22 mouse cellular contexts compared by ENCODE assay signal in the genomic region with DNA sequence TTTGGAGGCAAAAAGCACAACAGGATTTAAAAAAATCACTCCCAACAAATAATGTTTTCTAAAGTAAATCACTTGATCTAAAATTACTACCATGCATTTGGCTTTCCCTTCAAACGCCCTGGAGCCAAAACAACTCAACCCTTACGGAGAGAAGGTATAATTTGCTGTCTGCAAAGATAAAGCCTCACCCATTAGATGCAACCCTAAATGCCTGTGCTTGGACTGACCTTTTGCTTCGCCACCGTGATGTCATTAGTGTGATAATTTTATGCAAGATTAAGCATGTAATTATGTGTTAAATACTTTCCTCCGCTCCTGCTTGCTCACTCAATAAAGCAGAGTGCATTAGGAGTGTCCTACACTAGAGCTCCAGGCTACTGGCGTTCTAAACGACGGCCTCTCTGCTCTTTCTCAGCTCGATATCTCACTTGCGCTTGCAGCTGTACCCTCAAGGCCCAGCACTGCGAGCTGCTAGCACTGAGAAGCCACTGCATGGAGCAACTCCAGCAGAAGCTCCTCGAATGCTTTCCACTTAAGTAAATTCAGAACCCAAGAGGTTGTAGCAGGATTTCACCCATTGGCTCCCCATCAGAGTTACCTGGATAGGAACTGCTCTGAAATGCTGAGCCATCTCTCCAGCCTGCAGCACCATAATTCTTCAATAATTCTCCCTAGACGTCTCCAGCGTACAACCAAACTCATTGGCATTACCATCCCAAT.
DNase-seq lines count a peak whose midpoint lies in the region; ATAC-seq and TF ChIP-seq lines count a peak whose summit lies in the region.
"Had no signal": no experiment of that assay in that cellular context is flagged by ENCODE, and none has a peak within 500 bp of the region (broad histone marks: within the 10 kb centered on the region; RNA-seq: fewer than 3 reads in every experiment).

No protein-coding gene starts in this region.

- 50% methylated on average over 14 of the region's 14 CpGs for WGBS in forebrain, embryonic 12.5 days
- 68% methylated on average over 14 of the region's 14 CpGs for WGBS in forebrain, embryonic 10.5 days
- 59% methylated on average over 14 of the region's 14 CpGs for WGBS in midbrain, embryonic 13.5 days
- 62% methylated on average over 14 of the region's 14 CpGs for WGBS in midbrain, postnatal 0 days
- WGBS in hindbrain, embryonic 15.5 days: 49% methylated on average over 14 of the region's 14 CpGs

- H3K4me1 ChIP-seq in forebrain, embryonic 12.5 days: no peaks in the 10 kb centered on the region
- H3K4me1 ChIP-seq in forebrain, embryonic 10.5 days: 0 out of 2 replicates have a peak, but pooled peaks cover 4% of the 10 kb centered on the region
- H3K4me1 ChIP-seq in midbrain, embryonic 13.5 days (replicated peaks): 0 out of 2 replicates have a peak, but pooled peaks cover 5% of the 10 kb centered on the region
- no peaks in the 10 kb centered on the region for H3K4me1 ChIP-seq in midbrain, postnatal 0 days (ENCODE audit: insufficient read depth, low read length)
- H3K4me1 ChIP-seq in hindbrain, embryonic 15.5 days (replicated peaks): 0 out of 2 replicates have a peak, but pooled peaks cover 5% of the 10 kb centered on the region
- H3K4me1 ChIP-seq: embryonic facial prominence, embryonic 10.5 days; heart, embryonic 15.5 days; lung, embryonic 15.5 days; stomach, embryonic 15.5 days had no signal

- DNase-seq in forebrain, embryonic 10.5 days (ENCODE audit: extremely low spot score, low spot score): no peak
- DNase-seq in midbrain, postnatal 0 days (ENCODE audit: low spot score): no peak
- peak; percentile 58 for DNase-seq in retina, embryonic 14.5 days (ENCODE audit: low spot score)
- no peak for DNase-seq in layer of hippocampus, adult 8-10 months (ENCODE audit: low spot score in 2 of 2)
- no peak for DNase-seq in right cerebral cortex, postnatal 4 days
- DNase-seq: cerebellum, adult 8-10 months; gastrocnemius, postnatal 14 days; heart, adult 2 months; lung, postnatal 4 days; right cerebral cortex, postnatal 14 days; thymus, adult 2 months had no signal

- no peaks in the 10 kb centered on the region for H3K9me3 ChIP-seq in forebrain, embryonic 12.5 days
- H3K9me3 ChIP-seq in forebrain, embryonic 10.5 days: no peaks in the 10 kb centered on the region
- no peaks in the 10 kb centered on the region for H3K9me3 ChIP-seq in midbrain, embryonic 13.5 days
- H3K9me3 ChIP-seq in midbrain, postnatal 0 days (ENCODE audit: low read length): no peaks in the 10 kb centered on the region
- H3K9me3 ChIP-seq in hindbrain, embryonic 15.5 days: no peaks in the 10 kb centered on the region
- H3K9me3 ChIP-seq: embryonic facial prominence, embryonic 10.5 days; G1E; heart, embryonic 15.5 days; lung, embryonic 15.5 days; stomach, embryonic 15.5 days had no signal

- no peak overlapping the region for H3K4me2 ChIP-seq in forebrain, embryonic 12.5 days
- H3K4me2 ChIP-seq in midbrain, embryonic 13.5 days (replicated peaks): no peak overlapping the region
- H3K4me2 ChIP-seq in midbrain, postnatal 0 days (ENCODE audit: low read depth, low read length, poor library complexity, severe bottlenecking): no peak overlapping the region
- H3K4me2 ChIP-seq in hindbrain, embryonic 15.5 days: no peak overlapping the region
- H3K4me2 ChIP-seq: heart, embryonic 15.5 days; lung, embryonic 15.5 days; stomach, embryonic 15.5 days had no signal

- no peak overlapping the region for H3K9ac ChIP-seq in forebrain, embryonic 12.5 days
- H3K9ac ChIP-seq in midbrain, embryonic 13.5 days (replicated peaks): no peak overlapping the region
- H3K9ac ChIP-seq in midbrain, postnatal 0 days (replicated peaks; ENCODE audit: low read length, poor library complexity, severe bottlenecking): no peak overlapping the region
- no peak overlapping the region for H3K9ac ChIP-seq in hindbrain, embryonic 15.5 days
- H3K9ac ChIP-seq: heart, embryonic 15.5 days; liver, embryonic 14.5 days; lung, embryonic 15.5 days; stomach, embryonic 15.5 days had no signal

- H3K4me3 ChIP-seq in forebrain, embryonic 12.5 days (replicated peaks): no peak overlapping the region
- no peak overlapping the region for H3K4me3 ChIP-seq in forebrain, embryonic 10.5 days
- no peak overlapping the region for H3K4me3 ChIP-seq in midbrain, embryonic 13.5 days (replicated peaks)
- H3K4me3 ChIP-seq in midbrain, postnatal 0 days (ENCODE audit: low read depth, low read length): no peak overlapping the region
- no peak overlapping the region for H3K4me3 ChIP-seq in hindbrain, embryonic 15.5 days
- H3K4me3 ChIP-seq: embryonic facial prominence, embryonic 10.5 days; heart, adult 2 months; heart, embryonic 15.5 days; lung, embryonic 15.5 days; stomach, embryonic 15.5 days had no signal

- H3K27ac ChIP-seq in forebrain, embryonic 12.5 days: no peak overlapping the region
- H3K27ac ChIP-seq in forebrain, embryonic 10.5 days: no peak overlapping the region
- no peak overlapping the region for H3K27ac ChIP-seq in midbrain, embryonic 13.5 days
- no peak overlapping the region for H3K27ac ChIP-seq in midbrain, postnatal 0 days (ENCODE audit: low read depth, low read length)
- H3K27ac ChIP-seq in hindbrain, embryonic 15.5 days (replicated peaks): 0 out of 2 replicates have a peak overlapping the region, but pooled peaks have one; percentile 17
- H3K27ac ChIP-seq: embryonic facial prominence, embryonic 10.5 days; heart, adult 2 months; heart, embryonic 15.5 days; liver, embryonic 14.5 days; lung, embryonic 15.5 days; stomach, embryonic 15.5 days had no signal

- no peaks in the 10 kb centered on the region for H3K36me3 ChIP-seq in forebrain, embryonic 12.5 days (replicated peaks)
- no peaks in the 10 kb centered on the region for H3K36me3 ChIP-seq in forebrain, embryonic 10.5 days (replicated peaks)
- no peaks in the 10 kb centered on the region for H3K36me3 ChIP-seq in midbrain, embryonic 13.5 days
- H3K36me3 ChIP-seq in midbrain, postnatal 0 days (ENCODE audit: insufficient read depth, low read length): no peaks in the 10 kb centered on the region
- no peaks in the 10 kb centered on the region for H3K36me3 ChIP-seq in hindbrain, embryonic 15.5 days
- H3K36me3 ChIP-seq: embryonic facial prominence, embryonic 10.5 days; G1E; heart, embryonic 15.5 days; lung, embryonic 15.5 days; stomach, embryonic 15.5 days had no signal

- H3K27me3 ChIP-seq in forebrain, embryonic 12.5 days: no peaks in the 10 kb centered on the region
- no peaks in the 10 kb centered on the region for H3K27me3 ChIP-seq in forebrain, embryonic 10.5 days (ENCODE audit: poor library complexity, severe bottlenecking)
- no peaks in the 10 kb centered on the region for H3K27me3 ChIP-seq in midbrain, embryonic 13.5 days
- no peaks in the 10 kb centered on the region for H3K27me3 ChIP-seq in midbrain, postnatal 0 days (ENCODE audit: insufficient read depth, low read length)
- H3K27me3 ChIP-seq in hindbrain, embryonic 15.5 days: no peaks in the 10 kb centered on the region
- H3K27me3 ChIP-seq: heart, embryonic 15.5 days; lung, embryonic 15.5 days; stomach, embryonic 15.5 days had no signal

- peak; percentile 55 for ATAC-seq in forebrain, embryonic 12.5 days (ENCODE audit: low FRiP score)
- peak; percentile 74 for ATAC-seq in midbrain, embryonic 13.5 days
- no peak for ATAC-seq in midbrain, postnatal 0 days (ENCODE audit: low FRiP score)
- peak; percentile 48; the same call in 1 of the 2 replicates for ATAC-seq in hindbrain, embryonic 15.5 days (ENCODE audit: low FRiP score, low read depth)
- ATAC-seq: activated CD4-positive, CD25-positive, alpha-beta regulatory T cell, adult 4 months; intestine, postnatal 0 days had no signal

- no peak for TF ChIP-seq CTCF in midbrain, postnatal 0 days (IDR thresholded peaks at IDR 0.05)
